Mouse (Mus musculus) cerebellum, postnatal 36 days (tissue): ENCODE data around the gene Slc19a2.
A peak's percentile ranks its signal among the peaks of the same experiment; 100 is the strongest.

ENCODE experiments used
- DNase-seq, 2 experiments: peaks; one replicate each; pipeline ENCODE4 v3.0.0; 2021 to 2022; ENCODE audit warnings: mixed read lengths in 2 of 2

Slc19a2 gene

DNA sequence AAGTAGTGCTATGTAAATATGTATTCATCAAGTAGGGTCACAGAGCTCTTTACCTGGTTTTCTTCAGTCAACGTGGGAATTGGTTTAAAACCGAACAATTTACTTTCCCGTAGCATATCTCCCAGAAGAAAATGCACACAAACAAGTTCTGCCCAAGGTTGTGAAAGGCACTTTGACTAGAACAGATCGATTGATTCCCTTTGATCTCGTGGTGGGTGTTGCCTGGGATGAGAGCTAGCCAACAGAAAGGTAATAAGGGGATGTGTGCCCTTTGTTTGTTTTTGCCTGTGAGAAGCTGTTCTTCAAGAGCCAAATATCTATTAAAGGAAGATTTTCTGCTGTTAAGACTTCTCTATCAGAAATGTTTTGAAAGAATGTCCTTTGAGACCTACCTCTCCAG, 3.7 kb downstream of the Slc19a2 start:
- no peak for DNase-seq

DNA sequence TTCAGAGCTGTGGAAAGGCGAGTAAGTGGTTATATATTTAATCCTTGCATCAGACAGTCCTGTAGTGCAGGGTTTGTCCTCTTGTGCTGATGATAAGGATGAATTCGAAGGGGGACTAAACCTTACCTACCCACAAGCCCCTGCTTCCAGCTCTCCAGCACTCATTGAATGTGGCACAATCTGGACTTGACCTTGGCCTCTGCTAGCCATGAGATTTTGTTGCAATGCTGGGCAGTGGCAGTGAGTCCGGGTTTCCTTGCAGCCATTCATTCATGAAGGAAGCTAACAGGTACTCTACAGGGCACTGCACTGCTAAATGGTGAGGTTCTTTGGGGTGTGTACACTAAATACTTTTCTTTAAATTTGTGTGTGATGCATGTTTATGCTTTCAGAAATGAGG, 6.0 kb downstream of the Slc19a2 start:
- no peak for DNase-seq

GRCm38 (mm10) chr1:164260171-164261028, 11.6 kb downstream of the Slc19a2 start:
- no peak for DNase-seq

GRCm38 (mm10) chr1:164261553-164261952, 12.7 kb downstream of the Slc19a2 start:
- no peak for DNase-seq

- no peak for DNase-seq
Observed at GRCm38 (mm10) chr1:164270941-164271340, 22.1 kb downstream of the Slc19a2 start.

DNA sequence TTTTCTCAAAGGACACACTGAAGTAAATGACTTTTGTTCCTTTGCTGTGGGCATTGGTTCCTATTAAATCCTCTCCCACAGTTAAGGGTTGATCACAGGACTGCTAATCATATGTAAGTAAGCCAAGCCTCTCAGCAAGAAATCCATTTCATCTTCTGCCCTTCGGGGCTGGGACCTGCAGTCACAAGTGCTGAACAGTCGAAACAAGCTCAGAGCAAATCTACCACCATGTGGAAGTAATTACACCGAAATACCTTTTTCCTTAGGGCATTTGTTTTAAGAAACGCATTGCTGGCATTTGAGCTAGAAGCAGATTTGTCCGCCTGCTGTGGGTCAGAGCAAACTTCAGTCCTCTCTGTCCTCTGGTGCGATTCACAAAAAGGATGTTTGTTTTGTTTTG, 24.8 kb downstream of the Slc19a2 start:
- no peak for DNase-seq

DNA sequence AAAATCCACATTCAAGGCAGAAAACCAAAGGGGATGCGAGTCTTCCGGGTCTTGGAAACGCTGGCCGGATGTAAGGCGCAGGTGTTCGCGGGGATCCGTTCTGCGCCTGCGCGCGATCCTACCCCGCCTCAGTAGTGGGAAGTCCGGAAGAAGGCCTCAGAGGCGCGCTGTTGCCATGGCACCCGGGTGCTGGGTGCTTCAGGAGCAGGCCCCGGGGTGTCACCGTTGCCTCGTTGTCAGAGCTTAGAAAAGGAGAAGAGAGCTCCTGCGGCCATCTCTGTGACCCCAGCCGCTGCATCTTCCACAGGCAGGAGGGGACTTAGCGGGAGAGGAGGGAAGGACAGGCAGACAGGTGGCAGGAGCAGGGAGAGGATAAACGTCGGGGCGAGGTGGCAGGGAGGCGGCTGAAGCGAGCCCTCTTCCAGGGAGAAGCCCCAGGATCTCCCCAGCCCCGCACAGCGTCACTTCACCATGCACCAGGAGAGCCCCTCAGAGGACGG, 26.7 kb downstream of the Slc19a2 start, which contains the start of gene Ccdc181:
Gene Ccdc181, plus strand, starts transcription at position 131 of the 500 bp plus-strand sequence.
- DNase-seq, result peak; percentile 93 to 96

- no peak for DNase-seq
Observed at GRCm38 (mm10) chr1:164276552-164276951, 27.7 kb downstream of the Slc19a2 start.

- no peak for DNase-seq
Observed at GRCm38 (mm10) chr1:164279332-164279731, 30.5 kb downstream of the Slc19a2 start.

- no peak for DNase-seq
Observed at GRCm38 (mm10) chr1:164284007-164284406, 35.2 kb downstream of the Slc19a2 start.

GRCm38 (mm10) chr1:164287406-164287805, 38.6 kb downstream of the Slc19a2 start:
- DNase-seq, result peak; percentile 69 to 71

DNA sequence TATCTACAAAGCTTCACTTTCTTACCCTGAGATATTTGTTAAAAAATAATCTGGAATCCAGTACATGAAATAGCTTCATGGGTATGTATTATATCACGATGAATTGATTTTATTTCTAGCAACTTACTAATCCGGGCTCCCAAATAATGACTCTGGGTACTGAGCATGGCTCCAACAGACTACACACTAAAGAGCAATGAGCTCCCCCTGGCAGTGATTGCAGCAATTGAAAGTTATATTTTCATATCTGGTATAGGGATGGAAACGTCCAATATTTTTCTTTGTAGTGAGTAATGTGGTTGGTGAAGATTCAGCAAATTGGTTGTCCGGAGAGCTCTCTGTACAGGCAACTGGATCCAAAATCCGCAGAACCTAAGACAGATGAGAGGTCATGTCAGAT, 43.2 kb downstream of the Slc19a2 start:
- no peak for DNase-seq

DNA sequence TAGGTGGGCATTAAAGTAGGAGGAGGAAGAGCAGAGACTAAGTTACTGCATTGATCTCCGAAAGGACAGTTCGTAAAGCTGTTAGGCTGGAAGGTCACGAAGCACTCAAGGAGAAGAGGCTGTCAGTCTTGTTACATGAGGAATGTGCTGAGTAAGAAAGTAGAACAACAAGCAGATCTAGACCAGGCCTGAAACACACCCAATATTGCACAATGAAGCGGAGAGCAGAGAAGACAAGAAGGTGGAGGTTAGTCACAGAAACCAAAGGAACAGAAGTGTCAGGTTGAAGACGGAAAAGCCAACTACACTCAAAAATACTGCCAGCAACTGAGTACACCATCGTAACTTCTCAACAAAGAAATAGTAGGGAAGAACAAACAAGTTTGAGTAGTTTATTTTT, 45.2 kb downstream of the Slc19a2 start:
- no peak for DNase-seq

- DNase-seq, result no peak
Observed at GRCm38 (mm10) chr1:164296473-164296872, 47.6 kb downstream of the Slc19a2 start.

- DNase-seq, result no peak
Observed at GRCm38 (mm10) chr1:164301949-164302348, 53.1 kb downstream of the Slc19a2 start.

DNA sequence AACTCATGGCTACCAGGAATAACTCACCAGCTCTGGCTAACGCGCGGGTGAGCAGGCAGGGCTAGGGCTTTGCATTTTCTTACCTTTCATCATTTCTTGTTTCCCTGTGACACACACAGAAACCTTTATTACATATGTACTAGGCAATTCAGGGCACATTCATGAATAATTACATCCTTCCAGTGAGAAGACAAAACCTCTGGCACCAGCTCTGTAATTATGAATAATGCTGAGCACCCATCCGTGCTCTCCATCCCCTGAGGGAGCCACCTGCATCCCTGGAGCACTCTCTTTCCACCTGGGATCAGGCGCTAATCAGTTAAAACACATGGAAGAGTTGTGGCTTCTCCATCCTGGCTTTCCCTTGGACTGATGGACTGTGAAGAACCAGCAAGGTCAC, 55.0 kb downstream of the Slc19a2 start, which contains the start of gene Nme7:
Gene Nme7, plus strand, starts transcription at position 301 of the 400 bp plus-strand sequence.
- no peak for DNase-seq

DNA sequence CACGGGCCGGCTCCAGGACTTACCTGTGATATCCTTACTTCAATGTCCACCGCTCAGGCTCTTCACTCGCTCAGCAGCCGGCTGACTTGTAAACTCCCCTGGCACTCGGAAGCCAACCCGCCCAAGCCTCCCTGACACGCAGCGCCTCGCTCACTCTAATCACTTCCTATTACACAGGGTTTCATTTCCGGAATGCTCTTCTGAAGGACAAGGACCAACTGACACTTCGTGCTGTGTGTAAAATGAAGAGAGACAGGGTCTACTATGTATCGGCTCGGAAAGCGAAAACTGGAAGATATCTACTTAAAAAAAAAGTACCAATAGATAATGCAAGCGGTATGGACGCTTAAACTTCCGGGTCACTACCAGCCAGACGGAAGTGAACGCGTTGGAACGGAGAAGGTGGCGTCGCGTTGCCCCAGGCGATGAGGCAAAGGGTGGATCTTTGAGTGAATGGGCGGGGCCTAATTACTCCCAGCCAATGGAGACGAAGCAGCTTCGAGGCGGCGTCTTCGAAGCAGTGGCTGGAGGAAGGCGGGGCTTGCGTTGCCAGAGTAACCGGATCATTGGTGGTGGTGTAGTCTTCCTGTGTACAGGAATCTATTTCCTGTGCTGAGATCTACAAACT, 58.4 kb downstream of the Slc19a2 start, which contains the start of gene Blzf1:
Gene Blzf1, minus strand, starts transcription at position 366 of the 628 bp plus-strand sequence.
- peak; percentile 95 to 96 for DNase-seq

GRCm38 (mm10) chr1:164307922-164308321, 59.1 kb downstream of the Slc19a2 start:
- DNase-seq, result no peak

DNA sequence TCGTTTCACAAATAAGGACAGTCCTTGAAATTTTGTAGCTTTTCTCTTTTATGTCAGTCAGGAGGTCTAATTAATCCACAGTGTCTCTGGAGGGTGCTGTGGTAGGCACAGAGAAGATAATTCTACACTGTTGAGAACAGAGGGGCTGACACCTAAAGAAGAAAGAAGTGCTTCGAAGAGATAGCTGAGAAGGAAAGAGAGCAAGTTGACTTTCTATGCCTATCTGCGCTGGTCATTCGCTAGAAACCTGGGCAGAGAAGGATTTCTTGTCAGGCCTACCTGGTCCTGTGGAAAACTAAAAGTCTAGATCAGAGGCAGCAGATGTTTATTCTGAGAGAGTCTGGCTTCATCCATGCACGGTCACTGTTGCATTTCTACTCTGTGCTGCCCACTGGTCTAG, 65.2 kb downstream of the Slc19a2 start:
- no peak for DNase-seq
